Mouse (Mus musculus): ENCODE data around the gene Tnfsf10.

- TF ChIP-seq POLR2A (IDR thresholded peaks at IDR 0.05; ENCODE audit: control insufficient read depth, low read depth, low read length) = no peak
- no peak for TF ChIP-seq CTCF (IDR thresholded peaks at IDR 0.05; ENCODE audit: control insufficient read depth, insufficient read depth, insufficient replicate concordance, low read depth, low read length)
Observed at GRCm38 (mm10) chr3:27311475-27311874, 5.4 kb upstream of the Tnfsf10 start.

Measured in testis, adult 2 months (tissue).